Mouse (Mus musculus) ES-Bruce4 (cell line): Measurements from ENCODE around the gene Anapc16.

Experiments used
- CTCF ChIP-seq: IDR thresholded peaks from one replicate; pipeline ENCODE4 v1.8.1; 2011; ENCODE audit warnings: low read depth, low read length
- EP300 ChIP-seq: IDR thresholded peaks from 2 replicates; pipeline ENCODE4 v1.6.1; 2011; ENCODE audit warnings: low read depth, low read length; ENCODE audit not compliant: insufficient read depth
- POLR2A ChIP-seq: IDR thresholded peaks from one replicate; pipeline ENCODE4 v1.8.1; 2011; ENCODE audit warnings: low read length; ENCODE audit not compliant: insufficient read depth

GRCm38 (mm10) chr10:59959517-59959916 lies 43.4 kb downstream of the Anapc16 start:
- TF ChIP-seq POLR2A (no peak), EP300 (no peak), CTCF (no peak)
